Mouse (Mus musculus) left cerebral cortex, adult 2 months (tissue): ENCODE results near the gene Ppp1cc. TPM values are rescaled to one million over a fixed set of nuclear protein-coding genes. Genes with fewer than 3 reads are reported as not detected.
"Not testable (repeated sequence)": the region's sequence is repeated elsewhere in the genome, so short reads cannot be mapped to it uniquely, and the experiment has no call there.

Experiments used
- DNase-seq, 2 experiments: peaks; one replicate each; pipeline ENCODE4 v3.0.0; 2021 to 2022; ENCODE audit warnings: low spot score in 2 of 2, mixed read lengths in 1 of 2; ENCODE audit errors: extremely low spot score in 1 of 2
- H3K27ac ChIP-seq: fragments of 200-600 bp; 2 replicates; pipeline ENCODE4 v1.8.1; 2022
- H3K4me3 ChIP-seq: fragments of 200-600 bp; 2 replicates; pipeline ENCODE4 v1.8.1; 2022
- CTCF ChIP-seq: fragments of 200-600 bp; IDR thresholded peaks from 2 replicates; pipeline ENCODE4 v1.8.1; 2022; ENCODE audit warnings: antibody characterized with exemption, mild to moderate bottlenecking, moderate library complexity
- intact Hi-C: fragments of 180-260 bp; cut with DNase I; formaldehyde crosslinking; loops from one replicate; pipeline ENCODE4 v1.15.1; 2025
- total RNA-seq, 2 experiments: library from RNA; stranded (reverse); gene quantifications; 2 replicates each; pipeline ENCODE4 v1.2.3; 2021

Ppp1cc gene
- total RNA-seq, 2 experiments from 2014 or later, result 176 to 195 TPM

DNA sequence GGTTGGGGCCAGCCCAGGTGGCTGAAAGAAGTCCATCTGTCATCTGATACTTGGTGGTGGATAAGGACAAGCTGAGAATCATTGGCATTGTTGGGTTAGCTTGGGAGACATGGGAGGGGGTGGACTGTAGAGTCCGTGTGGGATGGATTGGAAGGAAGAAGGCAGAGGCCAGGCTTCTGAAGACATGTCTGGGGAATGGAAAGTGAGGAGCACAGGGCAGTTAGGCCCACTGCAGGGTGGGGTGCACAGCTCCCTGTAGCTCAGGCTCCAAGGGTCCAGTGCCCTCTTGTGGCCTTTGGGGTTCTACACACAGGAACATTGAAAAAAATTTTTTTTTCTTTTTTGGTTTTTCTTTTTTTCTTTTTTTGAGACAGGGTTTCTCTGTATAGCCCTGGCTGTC lies 18.3 kb downstream of the Ppp1cc start:
- no peak for DNase-seq
- TF ChIP-seq CTCF, result peak; percentile 65
- Histone ChIP-seq H3K27ac (no peak overlapping the region), H3K4me3 (no peak overlapping the region)
- intact Hi-C loops, result loop anchor here (1.0 kb wide), 1 partner anchor 47 kb away; no protein-coding TSS in a partner anchor

DNA sequence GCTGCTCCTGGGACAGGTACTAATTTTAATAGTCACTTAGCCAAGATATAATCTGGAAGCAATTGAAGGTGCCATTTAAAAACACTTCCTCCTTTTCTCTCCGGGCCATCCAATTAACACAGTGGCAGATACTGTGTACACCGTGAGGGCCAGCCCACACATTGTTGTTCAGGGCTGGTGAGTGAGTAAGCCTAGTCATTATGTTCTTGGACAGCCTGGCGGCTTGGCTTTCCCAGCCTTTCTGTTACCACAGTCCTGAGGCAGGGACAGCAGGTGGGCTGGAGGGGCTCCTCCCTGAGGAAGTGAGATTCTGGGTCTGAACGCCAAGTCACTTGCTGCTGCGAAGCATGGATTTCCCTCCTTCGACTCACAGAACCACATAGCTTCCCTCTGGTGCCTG lies 21.6 kb downstream of the Ppp1cc start:
- no peak for DNase-seq
- Histone ChIP-seq H3K27ac (no peak overlapping the region), H3K4me3 (no peak overlapping the region)
- intact Hi-C loops, result no loop called here
- TF ChIP-seq CTCF, result no peak

DNA sequence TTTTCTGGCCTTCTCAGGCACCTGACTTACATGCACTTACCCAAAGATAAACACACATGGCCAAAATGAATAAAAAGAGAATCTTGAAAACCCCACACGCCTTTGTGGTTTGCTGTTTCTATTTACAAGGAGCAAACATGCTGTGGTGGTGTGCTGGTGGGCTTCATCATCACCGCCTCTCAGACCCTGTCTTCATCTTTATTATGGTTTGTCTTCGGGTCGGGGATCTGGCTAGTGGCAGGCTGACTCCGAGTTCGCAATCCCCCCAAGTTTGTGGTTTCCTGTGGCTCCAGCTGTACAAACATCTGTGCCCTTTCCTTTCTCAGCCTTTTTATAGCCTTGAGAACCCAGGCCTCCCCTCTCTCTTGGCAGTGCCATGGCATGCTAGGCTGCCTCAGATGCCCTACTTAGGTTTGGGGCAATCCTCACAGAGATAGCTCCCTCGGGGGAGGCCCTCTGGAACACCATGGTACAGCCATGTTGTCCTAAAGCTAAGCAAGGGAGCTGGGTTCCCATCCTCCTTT lies 26.3 kb downstream of the Ppp1cc start:
- intact Hi-C loops, result no loop called here
- no peak for DNase-seq
- no peak for TF ChIP-seq CTCF
- no peak overlapping the region for H3K4me3 ChIP-seq
- H3K27ac ChIP-seq, result no peak overlapping the region

DNA sequence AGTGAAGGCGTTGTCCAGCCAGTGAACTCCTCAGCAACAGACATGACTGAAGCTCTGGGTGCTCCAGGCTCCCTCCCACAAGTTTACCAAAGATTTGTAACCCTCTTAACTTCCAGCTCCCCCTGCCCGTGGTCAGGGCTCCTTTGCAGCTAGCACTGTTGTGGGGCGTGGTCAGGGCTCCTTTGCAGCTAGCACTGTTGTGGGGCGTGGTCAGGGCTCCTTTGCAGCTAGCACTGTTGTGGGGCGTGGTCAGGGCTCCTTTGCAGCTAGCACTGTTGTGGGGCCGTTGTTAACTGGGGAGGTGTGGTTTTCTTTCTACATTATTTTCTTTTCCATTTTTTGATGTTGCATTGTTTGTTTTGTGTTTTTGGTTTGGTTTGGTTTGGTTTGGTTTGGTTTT lies 26.8 kb downstream of the Ppp1cc start:
- H3K27ac ChIP-seq, DNase-seq, intact Hi-C loops, H3K4me3 ChIP-seq: not testable (repeated sequence)

DNA sequence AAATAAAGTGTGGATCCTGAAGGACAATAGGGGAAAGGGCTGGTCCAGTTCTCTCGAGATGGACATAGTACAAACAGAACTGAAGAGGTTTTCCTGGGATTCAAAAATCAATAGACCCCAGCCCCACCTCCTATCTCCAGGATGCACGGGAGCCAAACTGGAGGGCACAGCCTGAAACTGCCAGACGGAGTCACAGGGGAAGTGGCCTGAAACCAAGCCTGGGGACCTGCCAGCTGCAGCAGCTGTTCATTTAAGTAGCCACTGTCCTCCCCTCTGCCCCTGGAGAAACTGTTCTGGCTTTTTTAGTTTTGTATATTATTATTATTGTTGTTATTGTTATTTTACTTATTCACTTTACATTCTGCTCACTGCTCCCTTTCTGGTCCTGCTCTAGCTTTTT lies 31.0 kb downstream of the Ppp1cc start:
- H3K4me3 ChIP-seq, result no peak overlapping the region
- intact Hi-C loops, result loop anchor here (2.0 kb wide), 1 partner anchor 18 kb away; the partner anchor contains the start of gene Hvcn1
- no peak for TF ChIP-seq CTCF
- no peak for DNase-seq
- no peak overlapping the region for H3K27ac ChIP-seq

DNA sequence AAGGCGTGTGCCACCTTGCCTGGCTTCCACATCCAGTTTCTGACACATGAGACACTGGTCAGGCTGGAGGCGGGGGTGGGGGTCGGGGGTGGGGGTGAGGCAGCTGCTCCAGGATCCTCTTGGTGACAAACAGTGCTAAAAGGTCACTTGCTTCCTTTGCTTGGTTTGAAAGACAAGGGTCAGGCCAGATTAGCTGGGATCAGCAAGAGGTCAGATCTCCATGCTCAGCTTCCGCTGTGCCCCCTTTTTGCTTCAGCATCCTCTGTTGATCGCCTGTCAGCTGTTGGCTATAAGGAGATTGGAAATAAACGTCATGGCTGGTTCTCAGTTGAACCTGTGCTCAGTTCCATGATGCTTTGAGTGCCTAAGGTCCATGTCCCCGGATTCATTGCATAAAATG lies 32.4 kb downstream of the Ppp1cc start:
- Histone ChIP-seq H3K27ac (no peak overlapping the region), H3K4me3 (no peak overlapping the region)
- intact Hi-C loops, result no loop called here
- no peak for DNase-seq
- TF ChIP-seq CTCF, result no peak

DNA sequence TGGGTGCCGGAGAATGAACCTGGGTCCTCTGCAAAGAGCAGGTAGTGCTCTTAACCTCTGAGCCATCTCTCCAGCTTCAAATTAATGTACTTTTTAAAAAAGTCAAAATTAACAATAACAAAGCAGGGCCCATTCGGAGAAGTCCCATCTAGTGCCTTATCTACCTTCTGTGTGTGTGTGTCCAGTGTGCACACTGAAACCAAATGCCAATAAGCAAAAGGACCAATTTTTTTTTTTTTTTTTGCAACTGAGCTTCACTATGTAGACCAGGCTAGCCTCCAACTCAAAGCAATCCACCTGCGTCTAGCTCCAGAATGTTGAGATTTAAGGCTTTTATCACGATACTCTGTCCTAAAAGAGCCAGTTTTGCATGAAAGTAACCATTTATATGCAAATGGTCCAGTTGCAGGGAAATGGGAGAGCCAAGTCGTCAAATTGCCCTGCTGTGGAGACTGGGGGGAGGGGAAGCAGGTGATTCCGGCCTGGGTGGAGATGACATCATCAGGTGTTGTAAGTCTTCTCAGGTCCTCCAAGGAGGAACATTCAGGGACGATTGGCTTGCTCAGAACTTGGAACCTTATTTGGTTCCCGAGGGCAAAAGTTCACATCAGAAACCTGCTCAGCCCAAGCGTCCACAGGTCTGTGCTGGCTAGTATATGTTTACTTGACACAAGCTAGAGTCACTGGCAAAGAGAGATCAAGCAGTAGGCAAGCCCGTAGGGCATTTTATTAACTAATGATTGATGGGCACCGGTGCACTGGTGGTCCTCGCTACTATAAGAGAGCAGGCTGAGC lies 33.4 kb downstream of the Ppp1cc start:
- no peak for TF ChIP-seq CTCF
- H3K27ac ChIP-seq, result no peak overlapping the region
- H3K4me3 ChIP-seq, result no peak overlapping the region
- DNase-seq, result no peak
- intact Hi-C loops, result no loop called here

DNA sequence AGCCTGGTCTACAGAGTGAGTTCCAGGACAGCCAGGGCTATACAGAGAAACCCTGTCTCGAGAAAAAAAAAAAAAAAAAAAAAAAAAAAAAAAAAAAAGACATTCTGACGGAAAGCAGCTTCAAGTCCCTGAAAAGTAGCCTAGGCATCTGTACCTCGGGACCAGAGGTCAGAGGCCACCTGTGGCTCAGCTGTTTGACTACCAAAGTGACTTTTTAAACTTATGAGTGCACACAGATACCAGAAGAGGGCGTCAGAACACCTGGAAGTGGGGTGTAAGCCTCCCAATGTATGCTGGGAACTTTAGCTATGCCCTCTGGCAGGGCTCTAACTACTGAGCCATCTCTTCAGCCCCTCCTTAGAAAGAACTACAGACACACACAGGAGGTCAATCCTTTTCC lies 34.3 kb downstream of the Ppp1cc start:
- DNase-seq, result no peak
- intact Hi-C loops, result no loop called here
- no peak for TF ChIP-seq CTCF
- Histone ChIP-seq H3K27ac (no peak overlapping the region), H3K4me3 (no peak overlapping the region)

DNA sequence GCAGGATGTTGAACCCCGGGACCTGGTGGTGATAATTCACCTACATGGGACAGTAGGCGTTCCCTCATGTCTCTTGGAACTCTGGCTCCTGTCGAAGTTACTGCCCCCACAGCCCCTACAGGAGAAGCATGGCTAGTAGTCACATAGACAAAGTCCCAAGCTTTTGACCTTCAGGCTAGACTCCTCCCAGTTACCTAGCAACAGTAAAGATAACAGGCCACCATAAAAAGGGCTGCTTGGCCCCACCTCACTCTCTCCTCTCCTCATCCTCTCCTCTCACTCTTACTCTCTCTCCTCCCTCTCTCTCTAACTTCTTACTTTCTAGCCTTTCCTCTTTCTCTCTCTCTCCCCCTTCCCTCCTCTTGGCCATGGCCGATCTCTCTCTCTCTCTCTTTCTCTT lies 42.8 kb downstream of the Ppp1cc start:
- no peak overlapping the region for H3K27ac ChIP-seq
- H3K4me3 ChIP-seq, result no peak overlapping the region
- DNase-seq, result no peak
- no peak for TF ChIP-seq CTCF
- intact Hi-C loops, result no loop called here

DNA sequence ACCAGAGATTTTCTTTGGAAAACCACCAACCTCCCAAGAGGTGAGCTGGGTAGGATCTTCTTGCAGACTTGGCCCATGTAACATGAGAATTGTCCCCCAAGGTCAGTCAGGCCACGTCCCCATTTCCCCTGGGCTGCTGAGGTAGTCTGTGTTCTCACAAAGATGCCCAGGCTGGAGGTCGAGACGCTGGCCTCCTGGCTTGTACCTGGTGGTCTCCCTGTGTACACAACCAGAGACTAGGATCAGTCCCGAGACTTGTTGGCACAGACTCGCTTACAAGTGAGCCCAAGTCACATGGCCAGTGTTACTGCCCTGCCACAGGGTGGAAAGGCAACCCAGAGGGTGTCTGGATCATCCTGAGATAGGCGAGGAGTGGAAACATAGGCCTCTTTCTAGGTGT lies 43.8 kb downstream of the Ppp1cc start:
- no peak for TF ChIP-seq CTCF
- H3K27ac ChIP-seq, result no peak overlapping the region
- intact Hi-C loops, result no loop called here
- no peak overlapping the region for H3K4me3 ChIP-seq
- no peak for DNase-seq

DNA sequence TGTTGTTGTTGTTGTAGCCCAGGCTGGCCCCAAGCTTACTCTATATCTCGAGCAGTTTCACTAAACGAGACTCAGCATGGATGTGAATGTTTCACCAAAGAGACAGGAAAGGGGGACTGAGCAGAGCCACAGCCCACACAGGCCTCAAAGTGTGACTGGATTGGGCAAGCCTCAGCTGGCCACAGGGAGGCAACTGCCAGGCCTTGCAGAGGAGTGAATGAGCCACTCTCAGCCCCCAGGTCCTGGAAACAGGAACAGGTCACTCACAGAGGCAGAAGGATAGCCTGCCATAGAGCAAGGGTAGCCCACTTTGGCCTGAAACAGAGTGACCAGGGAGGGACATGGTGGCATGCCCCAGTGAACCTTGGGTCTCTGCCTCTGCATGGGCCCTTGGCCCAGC lies 46.1 kb downstream of the Ppp1cc start:
- H3K4me3 ChIP-seq, result no peak overlapping the region
- H3K27ac ChIP-seq, result no peak overlapping the region
- TF ChIP-seq CTCF, result no peak
- intact Hi-C loops, result no loop called here
- DNase-seq, result no peak

DNA sequence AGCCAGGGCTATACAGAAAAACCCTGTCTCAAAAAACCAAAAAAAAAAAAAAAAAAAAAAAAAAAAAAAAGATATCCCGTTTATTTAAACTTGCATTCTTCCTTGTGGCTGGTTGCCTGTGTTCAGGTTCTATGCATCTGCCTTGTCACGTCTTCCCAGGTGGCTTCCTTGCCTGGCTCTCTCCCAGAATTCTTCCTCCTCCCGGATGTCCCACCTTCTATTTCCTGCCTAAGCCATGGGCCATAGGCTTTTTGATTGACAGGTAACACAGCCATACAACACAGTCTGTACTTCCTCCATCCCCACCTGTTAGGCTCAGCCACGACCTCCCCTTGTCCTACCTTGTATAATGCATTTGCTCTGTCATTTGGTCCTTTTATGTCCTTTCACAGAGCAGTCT lies 48.4 kb downstream of the Ppp1cc start, which contains the start of gene Hvcn1:
Gene Hvcn1, plus strand, starts transcription at position 330 of the 400 bp plus-strand sequence.
- Histone ChIP-seq H3K4me3 (no peak within 1 kb of the TSS), H3K27ac (no peak within 1 kb of the TSS)
- intact Hi-C loops, result loop anchor here (2.0 kb wide), 1 partner anchor 18 kb away; no protein-coding TSS in a partner anchor
- DNase-seq, result no peak
- TF ChIP-seq CTCF, result no peak

DNA sequence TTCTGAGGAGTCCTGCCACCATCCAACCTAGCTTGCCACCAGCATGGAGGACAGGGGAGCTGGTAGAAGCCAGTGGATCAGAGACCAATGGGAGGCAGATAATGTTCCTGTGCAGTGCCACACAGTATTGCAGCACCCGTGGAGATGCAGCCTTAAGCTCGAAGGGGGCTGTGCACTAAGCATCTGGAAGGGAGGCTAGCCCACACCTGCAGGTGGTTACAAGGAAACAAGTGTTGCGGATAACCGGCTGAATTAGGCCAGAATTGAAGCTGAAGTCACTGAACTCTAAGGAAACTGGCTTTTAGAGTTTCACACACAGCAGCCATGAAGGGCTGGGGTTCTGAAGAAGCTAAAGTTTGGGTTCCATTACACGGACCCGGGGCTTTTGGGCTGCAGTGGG lies 50.8 kb downstream of the Ppp1cc start:
- no peak for DNase-seq
- no peak for TF ChIP-seq CTCF
- intact Hi-C loops, result no loop called here
- H3K4me3 ChIP-seq, result no peak overlapping the region
- no peak overlapping the region for H3K27ac ChIP-seq
